Mouse (Mus musculus) adrenal gland, postnatal 25 days (tissue): ENCODE results near the gene Acad12. TPM values are rescaled to one million over a fixed set of nuclear protein-coding genes. Genes with fewer than 3 reads are reported as not detected.
A peak's percentile ranks its signal among the peaks of the same experiment; 100 is the strongest.
"Not testable (repeated sequence)": the region's sequence is repeated elsewhere in the genome, so short reads cannot be mapped to it uniquely, and the experiment has no call there.

Experiments
- DNase-seq: peaks from one replicate; pipeline ENCODE4 v3.0.0; 2021; ENCODE audit warnings: mixed read lengths
- total RNA-seq: library from RNA; stranded (reverse); gene quantifications from 2 replicates; pipeline ENCODE4 v1.2.3, GENCODE M21; 2021

Acad12 gene
- total RNA-seq, 1 experiment from 2014 or later, result 26.7 TPM

DNA sequence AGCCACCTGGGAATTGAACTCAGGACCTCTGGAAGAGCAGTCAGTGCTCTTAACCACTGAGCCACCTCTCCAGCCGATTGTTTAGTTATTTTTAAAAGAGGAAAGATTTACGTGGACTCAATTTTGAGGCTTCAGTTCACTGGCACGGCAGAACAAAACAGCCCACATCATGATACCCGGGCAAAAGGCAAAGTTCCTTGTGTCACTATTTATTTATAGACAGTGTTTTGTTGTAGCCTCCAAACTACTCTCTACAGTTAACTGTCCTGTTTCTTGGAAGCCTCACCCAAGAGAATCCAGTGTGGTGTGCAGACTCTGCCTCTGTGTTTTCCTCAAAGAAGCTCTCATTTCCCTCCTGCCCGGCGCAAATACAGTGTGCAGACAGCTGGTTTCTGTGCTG, 6.7 kb downstream of the Acad12 start:
- no peak for DNase-seq

DNA sequence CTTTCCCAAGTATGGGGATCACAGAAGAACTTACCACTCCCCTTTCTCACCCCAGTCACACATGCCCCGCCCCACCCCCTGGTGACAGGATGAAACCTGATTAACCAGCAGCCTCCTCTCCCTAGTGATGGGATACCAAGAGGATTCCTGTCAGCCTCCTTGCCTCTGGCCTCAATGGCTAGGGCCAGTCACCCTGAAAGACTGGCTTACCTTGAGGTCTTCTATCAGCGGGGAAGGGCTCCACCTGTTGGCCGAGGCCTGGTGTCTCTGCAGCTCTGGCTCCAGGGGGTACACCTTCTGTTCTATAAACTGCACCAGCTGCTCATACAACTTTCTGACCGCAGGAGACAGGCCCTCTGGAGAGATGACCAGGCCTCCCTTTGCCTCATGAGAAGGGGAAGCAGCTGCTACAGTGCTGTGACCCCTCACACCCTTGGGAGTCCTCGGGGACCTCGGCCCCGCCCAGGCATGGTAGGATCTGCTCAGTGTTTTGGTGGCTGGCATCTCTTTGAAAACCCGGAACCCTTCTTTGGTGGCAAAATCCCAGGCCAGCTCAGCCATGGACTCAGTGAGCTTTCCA, 9.1 kb downstream of the Acad12 start:
- DNase-seq, result not testable (repeated sequence)

DNA sequence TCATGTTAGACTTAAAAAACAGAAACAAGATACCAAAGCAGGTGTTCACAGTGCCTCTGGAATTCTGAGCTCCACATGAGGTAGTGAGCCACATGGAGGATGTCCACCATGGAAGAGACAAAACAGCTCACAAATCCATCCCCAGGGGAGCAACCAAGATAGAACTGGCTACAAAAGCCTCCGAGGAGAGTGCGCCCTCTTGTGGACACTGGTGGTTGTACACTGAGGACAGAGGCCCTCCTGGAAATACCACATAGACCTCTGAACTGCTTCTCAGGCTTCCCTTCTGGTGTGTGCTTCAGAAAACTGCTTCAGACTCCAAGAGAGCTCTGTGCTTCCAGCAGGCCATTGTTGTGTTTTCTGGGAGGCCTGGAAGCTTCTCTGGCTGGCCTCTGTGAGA, 12.6 kb downstream of the Acad12 start:
- peak; percentile 83 for DNase-seq

DNA sequence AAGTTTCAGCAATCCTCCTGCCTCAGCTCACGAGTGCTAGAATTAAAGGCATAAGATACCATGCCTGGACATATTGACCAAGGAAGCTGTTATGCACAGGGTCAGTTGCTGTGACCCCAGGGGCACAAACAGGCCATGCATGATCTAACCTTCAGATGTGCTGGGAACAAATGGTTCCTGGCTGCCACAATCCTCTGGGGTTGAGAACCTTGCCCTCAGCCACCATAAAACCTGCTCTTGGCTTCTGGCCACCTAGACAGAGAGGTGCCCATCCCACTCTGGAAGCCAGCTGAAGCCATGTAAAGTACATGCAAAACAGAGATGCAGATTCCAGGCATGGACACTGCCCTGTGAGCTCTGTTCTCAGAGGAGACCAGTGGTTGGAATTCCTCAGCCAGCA, 14.9 kb downstream of the Acad12 start:
- not testable (repeated sequence) for DNase-seq

DNA sequence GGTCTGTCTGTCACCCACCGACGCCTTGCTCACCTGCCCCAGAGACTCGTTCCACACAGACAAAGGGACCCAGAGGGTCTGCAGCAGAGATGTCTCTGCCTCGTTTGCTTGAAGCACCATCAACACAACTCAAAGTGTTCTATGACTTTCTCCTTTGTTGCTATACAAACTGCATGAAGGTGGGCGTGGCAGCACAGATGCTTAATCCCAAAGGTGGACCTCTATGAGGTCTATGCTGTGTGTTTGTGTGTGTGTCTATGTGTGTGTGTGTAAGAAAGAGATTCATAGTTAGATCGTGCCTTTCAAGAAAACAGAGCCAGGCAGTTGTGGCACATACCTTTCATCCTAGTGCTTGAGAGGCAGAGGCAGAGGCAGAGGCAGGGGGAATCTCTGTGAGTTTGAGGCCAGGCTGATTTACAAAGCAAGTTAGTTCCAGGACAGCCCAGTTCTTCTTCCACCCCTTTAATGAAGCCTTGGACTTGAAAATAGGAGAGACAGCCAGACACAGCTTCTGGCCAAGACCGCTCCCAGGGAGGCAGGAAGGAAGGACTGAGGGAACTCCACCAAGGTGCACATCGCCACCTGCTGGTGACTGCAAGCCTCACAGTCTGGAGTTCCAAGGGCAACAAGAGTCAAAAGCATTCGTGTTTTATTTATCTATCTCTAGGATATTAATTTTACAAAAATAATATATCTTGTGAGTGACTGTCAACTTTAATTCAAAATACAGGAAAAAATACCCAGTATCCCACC, 17.0 kb downstream of the Acad12 start:
- DNase-seq, result peak; percentile 92

DNA sequence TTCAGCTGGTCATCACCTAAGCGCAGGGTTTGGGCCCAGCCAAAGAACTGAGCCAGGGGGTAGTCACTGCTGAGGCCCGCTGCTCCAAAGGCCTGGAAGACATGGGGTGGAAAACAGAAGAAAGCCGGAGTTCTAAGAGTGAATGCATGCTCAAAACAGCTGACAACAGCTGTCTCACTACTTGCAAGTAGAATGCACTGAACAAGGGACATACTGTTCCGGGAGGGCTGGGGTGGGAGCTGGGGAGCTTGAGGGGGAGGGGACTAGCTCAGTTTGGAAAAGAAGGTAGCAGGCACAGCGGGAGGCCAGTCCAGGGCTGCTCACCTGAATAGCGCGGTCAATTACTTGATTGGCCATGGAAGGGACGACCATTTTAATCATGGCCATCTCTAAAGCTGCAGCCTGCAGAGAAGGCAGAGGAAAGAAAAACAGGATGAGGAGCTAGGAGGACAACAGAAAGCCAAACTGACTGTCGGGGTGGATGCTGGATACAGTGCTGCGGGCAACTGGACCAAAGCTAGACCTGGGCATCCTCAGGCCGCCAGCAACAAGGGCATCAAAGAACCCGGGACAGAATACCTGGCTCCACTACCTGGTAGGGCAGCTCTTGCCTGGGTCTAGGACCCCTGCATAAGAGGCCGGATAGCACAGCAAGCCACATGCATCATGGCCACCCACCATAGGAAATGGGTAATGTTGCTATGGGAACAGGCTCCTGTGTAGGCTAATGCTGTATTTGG, 19.7 kb downstream of the Acad12 start:
- no peak for DNase-seq

DNA sequence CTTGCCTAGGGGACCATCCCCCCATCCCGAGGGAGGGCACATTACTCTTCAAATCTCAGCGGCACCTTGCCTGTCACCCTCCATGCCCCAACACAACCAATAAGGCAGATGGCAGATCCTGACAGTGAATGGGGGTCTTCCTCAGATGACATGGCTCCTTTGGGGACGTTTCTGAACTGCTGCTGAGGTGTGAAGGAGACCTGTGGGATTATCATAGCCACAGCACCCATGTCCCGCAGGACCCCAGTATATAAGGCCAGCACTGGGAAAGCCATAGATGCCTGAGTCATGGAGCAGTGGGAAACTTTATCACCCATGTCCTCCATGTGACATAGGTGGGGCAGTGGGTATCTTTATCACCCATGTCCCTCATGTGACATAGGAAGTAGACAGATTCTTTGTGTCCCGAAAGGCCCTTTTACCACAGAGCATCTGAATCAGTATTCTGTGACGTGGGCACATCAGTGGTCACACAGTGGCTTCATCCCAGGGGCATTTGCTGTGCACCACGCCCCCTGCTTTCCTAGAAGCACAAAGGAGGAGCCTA, 20.7 kb downstream of the Acad12 start:
- no peak for DNase-seq

DNA sequence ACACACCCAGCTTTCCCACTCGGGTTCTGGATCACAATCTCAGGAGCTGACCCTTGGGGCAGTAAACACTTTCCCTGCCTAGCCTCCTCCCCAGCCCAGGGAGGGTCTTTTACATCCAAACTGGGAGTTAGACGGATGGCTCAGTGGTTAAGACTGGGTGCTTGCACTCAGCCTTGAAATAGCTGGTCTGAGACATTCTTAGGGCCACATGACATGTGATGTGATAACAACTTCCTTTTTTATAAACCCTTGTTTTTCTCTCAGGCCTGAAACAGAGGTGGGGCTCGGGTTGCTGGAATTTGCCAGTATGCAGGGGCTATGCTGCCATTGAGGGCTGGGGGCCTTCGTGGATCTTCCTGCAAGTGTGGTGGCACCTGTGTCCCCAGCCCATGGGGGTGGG, 21.4 kb downstream of the Acad12 start:
- DNase-seq, result no peak

DNA sequence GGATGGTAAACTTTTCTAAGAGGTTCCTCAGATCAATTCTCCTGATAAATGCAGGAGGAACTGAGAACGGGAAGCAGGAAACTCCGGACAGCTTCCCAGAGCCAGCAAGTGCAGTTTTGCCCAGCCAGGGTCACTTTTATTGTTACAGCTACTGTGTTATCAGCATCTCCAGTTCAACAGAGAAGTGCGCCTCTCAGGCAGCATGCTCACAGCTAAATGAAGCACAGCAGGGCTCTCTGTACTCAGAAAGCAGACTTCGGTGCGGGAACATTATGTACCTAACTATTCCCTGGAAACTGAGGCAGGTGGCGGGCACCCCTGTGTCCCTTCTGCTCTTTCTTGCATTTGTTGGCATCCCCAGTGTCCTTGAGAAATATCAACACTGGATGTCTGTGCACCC, 22.5 kb downstream of the Acad12 start:
- DNase-seq, result no peak

DNA sequence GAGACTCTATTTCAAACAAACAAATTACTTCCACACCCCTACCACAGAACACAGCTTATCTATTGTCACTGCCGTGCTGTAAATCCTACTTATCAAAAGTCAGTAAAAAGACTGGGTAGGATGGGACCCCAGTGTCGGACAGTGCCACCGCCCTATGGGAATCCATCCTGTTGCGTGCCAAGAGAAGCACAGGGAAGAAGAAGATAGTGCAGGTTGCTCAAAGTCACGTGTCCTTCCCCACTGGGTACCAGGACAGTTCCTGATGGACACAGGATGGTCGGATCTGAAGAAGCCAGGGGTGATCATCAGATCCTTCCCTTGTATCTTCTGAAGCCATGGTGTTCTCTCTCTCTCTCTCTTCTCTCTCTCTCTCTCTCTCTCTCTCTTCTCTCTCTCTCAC, 23.0 kb downstream of the Acad12 start:
- DNase-seq, result no peak

DNA sequence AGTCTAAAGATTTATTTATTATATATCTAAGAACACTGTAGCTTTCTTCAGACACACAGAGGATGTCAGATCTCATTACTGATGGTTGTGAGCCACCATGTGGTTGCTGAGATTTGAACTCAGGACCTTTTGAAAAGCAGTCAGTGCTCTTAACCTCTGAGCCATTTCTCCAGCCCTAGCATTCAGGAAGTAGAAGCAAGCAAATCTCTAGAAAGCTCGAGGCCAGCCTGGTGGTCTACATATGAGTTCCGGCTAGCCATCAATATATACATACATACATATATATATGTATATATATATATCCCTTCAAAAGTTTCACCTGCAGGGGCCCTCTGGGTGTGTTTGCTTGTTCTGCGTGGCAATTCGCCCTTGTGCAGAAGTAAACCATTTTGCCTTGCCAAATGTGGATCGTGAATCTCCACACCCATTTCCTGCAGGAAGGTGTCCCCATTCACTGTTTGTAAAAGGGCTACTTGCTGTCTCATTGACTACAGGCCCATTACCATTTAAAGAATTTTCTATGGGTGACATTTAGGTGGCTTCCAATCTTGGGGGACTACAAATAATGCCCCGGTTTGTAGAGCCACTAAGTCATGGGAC, 23.9 kb downstream of the Acad12 start:
- no peak for DNase-seq

DNA sequence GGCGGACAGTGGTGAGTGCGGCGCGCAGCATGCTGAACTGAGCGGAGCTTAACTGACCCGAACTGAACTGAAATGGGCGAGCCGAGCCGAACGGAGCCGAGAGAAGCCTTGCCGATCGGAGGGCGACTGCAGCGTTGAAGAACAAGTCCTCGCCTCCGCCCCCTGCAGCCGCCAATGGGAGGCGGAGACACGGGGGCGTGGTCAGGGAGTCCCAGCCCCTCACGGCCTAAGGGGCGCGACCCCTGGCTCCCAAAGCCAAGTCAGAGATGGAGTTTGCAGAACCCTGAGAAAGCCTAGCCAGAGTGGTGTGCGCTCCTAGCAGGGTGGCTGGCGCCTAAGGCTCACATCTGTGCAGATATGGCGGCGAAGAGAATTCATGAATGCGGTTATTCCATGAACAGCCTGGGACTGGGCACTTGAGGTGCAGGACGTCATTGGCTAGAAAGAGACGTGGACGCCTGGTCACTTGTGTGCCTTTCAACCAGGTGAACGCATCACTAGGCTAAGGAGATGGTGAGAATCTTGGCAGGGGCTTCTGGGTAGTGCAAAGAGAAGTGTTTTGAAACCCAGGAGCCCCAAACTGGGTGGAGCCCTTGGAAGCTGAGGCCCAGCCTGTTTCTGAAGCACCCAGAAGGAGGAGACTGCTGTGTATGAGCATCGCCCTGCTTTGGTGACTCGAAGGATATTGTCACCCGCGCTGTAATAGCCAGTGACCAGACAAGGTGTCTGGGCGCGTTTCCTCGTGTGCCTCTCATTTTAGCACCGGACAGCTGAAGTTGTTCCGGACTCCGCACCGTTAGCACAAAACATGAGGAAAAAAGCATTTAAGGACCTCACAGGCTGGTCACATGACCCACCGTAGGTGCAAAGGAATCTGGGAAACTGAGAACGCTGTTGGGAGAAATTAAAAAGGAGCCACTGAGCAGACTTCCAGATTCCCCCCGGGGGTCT, 25.0 kb downstream of the Acad12 start, which contains the start of gene Aldh2:
TSS of gene Aldh2 (minus strand) at position 374 of the 951 bp plus-strand sequence.
- DNase-seq, result peak; percentile 91

DNA sequence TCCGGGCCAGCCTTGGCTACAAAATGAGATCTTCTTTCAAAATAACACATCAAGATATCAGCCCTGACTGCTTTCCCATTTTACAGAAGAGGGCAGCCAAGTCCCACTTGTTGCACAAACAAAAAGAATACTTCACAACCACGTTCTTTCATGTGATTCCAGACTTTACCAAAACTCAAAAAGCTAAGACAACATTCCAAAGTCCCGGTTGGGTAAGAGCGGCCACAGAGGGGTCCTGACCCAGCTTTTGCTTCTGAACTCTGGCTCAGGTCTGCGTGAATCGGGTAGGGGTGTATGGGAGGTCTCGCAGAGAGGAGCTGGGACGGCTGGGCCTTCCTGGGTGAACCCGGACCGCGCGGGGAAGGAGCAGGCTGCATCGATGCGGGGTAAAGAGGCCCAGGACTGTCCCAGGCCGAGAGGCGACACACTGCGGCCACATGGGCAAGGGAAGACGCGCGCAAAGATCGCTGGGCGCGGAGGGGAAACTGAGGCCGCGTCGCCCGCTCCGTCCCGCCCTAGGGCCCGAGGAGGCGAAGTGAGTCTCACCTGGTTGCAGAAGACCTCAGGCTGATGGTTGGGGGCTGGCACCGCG, 25.8 kb downstream of the Acad12 start:
- peak; percentile 37 for DNase-seq

DNA sequence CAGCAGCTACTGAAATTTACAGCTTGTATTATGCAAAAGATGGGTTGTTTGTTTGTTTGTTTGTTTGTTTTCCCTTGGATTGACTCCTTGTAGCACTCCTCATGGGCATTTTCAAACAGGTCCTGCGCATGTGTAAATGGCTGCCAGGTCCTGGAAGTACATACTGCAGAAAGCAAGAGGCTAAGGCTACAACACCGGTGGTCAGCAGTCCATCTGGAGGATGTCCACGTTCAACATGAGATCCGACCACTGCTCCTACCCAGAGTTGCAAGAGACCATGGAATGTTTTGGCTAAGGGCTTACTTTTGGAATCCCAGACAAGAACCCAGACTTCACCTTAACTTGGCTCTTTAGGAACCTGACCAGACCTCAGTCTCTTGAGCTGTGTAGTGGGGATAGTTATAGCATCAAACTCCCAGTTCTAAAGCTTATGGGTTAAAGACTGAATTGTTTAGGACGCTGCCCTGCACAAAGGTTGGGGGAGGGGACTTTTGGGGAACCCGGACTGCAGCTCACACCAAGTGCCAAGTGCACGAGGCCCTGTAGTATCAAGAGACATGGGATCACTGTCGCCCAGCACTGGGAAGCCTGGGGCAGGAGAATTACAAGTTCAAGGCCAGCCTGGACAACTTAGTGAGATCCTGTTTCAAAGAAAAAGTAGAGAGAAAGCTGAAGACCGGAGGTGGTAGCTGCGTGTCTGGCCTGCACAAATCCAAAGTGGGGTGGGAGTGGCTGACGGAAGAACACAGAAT, 26.5 kb downstream of the Acad12 start:
- peak; percentile 48 for DNase-seq

DNA sequence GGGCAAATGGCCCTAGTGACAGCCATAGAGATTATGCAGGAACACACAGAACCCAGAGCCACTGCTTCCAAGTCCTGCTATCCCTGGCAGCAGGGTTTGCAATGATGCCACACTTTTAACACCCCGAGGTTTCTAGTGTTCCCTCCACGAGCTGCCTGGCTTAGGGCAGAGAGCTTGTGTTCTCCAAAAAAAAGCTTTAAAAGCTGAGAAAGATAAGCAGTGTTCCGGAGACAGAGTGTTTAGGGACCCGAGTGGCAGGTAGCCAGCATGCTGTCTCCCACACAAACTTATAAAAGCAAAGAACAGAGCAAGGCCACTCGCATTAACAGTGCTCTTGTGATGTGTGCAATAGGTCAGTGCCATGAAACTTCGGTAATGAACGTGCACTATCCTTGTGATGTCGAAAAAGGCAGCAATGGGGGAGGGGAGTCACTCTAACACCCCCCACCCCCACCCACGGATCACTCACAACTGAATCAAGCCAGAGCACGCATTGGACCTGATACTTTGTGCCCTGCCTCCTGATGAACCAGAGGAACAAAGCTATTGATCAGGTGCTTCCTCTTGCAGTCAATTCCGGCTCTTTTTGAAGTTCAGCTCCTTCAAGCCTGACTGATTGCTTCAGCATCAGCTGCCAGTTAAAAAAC, 27.2 kb downstream of the Acad12 start:
- peak; percentile 36 for DNase-seq

DNA sequence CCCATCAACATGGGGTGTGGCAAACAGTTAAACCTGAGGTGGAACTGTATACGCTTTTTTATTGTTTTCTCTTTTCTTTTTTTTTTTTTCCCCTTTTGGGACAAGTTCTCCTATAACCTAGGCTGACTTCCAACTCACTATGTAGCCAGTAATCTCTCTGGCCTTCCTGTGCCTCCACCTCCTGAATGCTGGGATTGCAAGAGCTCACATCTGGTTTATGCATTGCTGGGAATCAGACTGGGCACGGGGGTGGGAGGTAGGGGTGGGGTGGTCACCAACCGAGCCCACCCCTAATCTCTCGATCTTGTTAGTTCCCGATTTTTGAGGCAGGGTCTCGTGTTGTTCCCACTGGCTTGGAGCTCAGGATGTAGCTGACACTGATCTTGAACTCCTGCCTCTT, 28.8 kb downstream of the Acad12 start:
- DNase-seq, result no peak

DNA sequence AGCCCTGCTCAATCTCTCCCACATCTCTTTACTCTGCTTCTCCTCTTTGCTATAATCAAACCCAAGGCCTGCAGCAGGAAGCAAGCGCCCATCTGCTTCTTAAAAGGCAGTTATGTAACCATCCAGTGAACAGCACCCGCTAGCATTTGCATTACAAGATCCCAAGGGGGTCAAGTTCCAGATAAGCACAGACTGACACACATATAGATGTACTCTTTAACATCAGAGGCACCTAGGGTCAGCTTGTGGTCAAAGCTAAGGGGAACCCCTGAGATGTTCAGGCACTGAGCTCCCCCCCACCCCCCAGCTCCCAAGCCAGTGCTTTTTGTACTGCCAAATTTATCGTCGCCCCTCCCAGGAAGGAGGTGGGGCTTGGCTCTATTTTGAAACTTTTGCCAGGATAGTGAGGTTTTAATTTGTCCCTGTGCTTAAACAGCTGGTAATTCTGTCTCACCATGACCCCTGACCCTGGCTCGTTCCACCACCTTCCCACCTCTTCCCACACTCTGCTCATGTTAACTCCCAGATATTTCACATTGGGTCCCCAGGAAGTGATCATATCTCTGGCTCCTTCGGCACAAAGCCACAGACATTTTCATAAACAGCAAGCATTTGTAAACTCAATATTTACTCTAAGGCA, 32.2 kb downstream of the Acad12 start:
- no peak for DNase-seq

DNA sequence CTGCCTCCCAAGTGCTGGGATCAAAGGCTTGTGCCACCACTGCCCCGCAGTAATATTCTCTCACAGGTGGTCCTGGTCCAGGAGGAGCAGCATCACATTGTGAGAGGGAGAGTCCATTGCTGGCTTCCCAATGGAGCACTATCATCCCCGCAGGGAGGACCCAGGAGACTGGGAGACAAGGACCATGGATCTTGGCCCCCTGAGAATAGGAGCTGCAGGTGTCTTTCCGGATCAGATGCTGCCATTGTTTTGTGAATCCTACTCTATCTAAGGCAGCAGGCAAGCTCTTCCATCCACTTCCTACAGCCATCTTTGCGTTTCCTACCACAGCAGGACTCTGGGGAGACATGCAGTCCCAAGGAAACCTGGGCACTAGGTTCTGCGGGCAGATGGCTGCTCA, 33.0 kb downstream of the Acad12 start:
- DNase-seq, result no peak

DNA sequence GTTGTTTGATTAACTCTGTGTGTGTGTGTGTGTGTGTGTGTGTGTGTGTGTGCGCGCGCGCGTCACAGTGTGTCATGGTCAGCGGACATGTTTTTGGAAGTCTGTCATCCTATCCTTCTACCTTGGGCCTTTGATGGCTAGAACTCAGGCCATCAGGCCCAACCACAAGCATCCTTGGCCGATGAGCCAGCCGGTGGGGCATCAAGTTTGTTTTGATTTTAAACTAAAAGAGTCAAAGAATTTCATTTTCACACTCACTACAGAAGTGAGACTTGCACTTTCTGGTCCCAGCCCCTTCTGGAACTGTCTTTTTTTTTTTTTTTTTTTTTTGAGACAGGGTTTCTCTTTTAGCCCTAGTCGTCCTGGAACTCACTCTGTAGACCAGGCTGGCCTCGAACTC, 33.7 kb downstream of the Acad12 start:
- no peak for DNase-seq
